Mouse (Mus musculus) forebrain, embryonic 12.5 days (tissue): ENCODE measurements around the gene Gnpat. TPM values are rescaled to one million over a fixed set of nuclear protein-coding genes. Genes with fewer than 3 reads are reported as not detected.

ENCODE experiments used
- ATAC-seq: fragments of 200-750 bp; cut with Nextera tagmentation; 2 replicates; pipeline ENCODE4 v1.8.0; 2017; ENCODE audit warnings: moderate TSS enrichment; ENCODE audit not compliant: low FRiP score
- H3K27ac ChIP-seq: fragments of 300-500 bp; sonication (generic); 2 replicates; pipeline ENCODE4 v1.5.1; 2016; ENCODE audit warnings: mild to moderate bottlenecking
- H3K27me3 ChIP-seq: fragments of 300-500 bp; sonication (generic); 2 replicates; pipeline ENCODE4 v1.6.1; 2016; ENCODE audit warnings: mild to moderate bottlenecking
- H3K36me3 ChIP-seq: fragments of 300-500 bp; sonication (generic); replicated peaks from 2 replicates; pipeline ENCODE4 v1.6.1; 2016; ENCODE audit warnings: mild to moderate bottlenecking
- H3K4me1 ChIP-seq: fragments of 300-500 bp; sonication (generic); 2 replicates; pipeline ENCODE4 v1.6.1; 2016
- H3K4me2 ChIP-seq: fragments of 300-500 bp; sonication (generic); 2 replicates; pipeline ENCODE4 v1.6.1; 2016; ENCODE audit warnings: mild to moderate bottlenecking, moderate library complexity
- H3K4me3 ChIP-seq: fragments of 300-500 bp; sonication (generic); replicated peaks from 2 replicates; pipeline ENCODE4 v1.5.1; 2016; ENCODE audit warnings: mild to moderate bottlenecking
- H3K9ac ChIP-seq: fragments of 300-500 bp; sonication (generic); 2 replicates; pipeline ENCODE4 v1.6.1; 2016; ENCODE audit warnings: mild to moderate bottlenecking
- H3K9me3 ChIP-seq: fragments of 300-500 bp; sonication (generic); 2 replicates; pipeline ENCODE4 v1.6.1; 2016
- WGBS: fragments of 180-500 bp; shearing (Covaris S2); methylation state at CpG from one replicate; pipeline ENCODE4 v1.1.7; 2016; 5-methylcytosine and 5-hydroxymethylcytosine counted together
- polyA plus RNA-seq: library from polyadenylated mRNA; unstranded; fragments of >200 nt; fragmentation: Nextera tagmentation; extraction: Ambion mirVana; gene quantifications from 2 replicates; pipeline ENCODE4 v1.2.1, GENCODE M21; 2016

Gnpat gene
- 130 and 131 TPM in 2 replicates for polyA plus RNA-seq

GRCm38 (mm10) chr8:124862321-124863162 lies at the start of gene Gnpat, which contains the start of gene 2810004N23Rik:
Gene Gnpat, plus strand, starts transcription at chr8:124863033.
Gene 2810004N23Rik, minus strand, starts transcription at chr8:124863120.
- Histone ChIP-seq H3K27me3 (no peaks in the 10 kb centered on the region), H3K36me3 (peaks cover 32% of the 10 kb centered on the region), H3K4me1 (peaks cover 21% of the 10 kb centered on the region), H3K9me3 (no peaks in the 10 kb centered on the region), H3K4me2 (peak within 1 kb of the TSS; percentile 76), H3K4me3 (peak within 1 kb of the TSS; percentile 94), H3K9ac (peak within 1 kb of the TSS; percentile 94), H3K27ac (peak within 1 kb of the TSS; percentile 92)
- 2% methylated on average over 55 of the region's 55 CpGs for WGBS
- ATAC-seq: peak; percentile 99

GRCm38 (mm10) chr8:124813326-124813725 lies 49.5 kb upstream of the Gnpat start:
- no peak overlapping the region for H3K4me3 ChIP-seq
- no peak overlapping the region for H3K9ac ChIP-seq
- peaks cover 7% of the 10 kb centered on the region for H3K36me3 ChIP-seq
- peaks cover 9% of the 10 kb centered on the region for H3K9me3 ChIP-seq
- H3K27me3 ChIP-seq: peaks cover 16% of the 10 kb centered on the region
- peaks cover 24% of the 10 kb centered on the region for H3K4me1 ChIP-seq
- 96% methylated on average over 4 of the region's 4 CpGs for WGBS
- ATAC-seq: no peak
- H3K27ac ChIP-seq: no peak overlapping the region
- no peak overlapping the region for H3K4me2 ChIP-seq

- peaks cover 32% of the 10 kb centered on the region for H3K27me3 ChIP-seq
- ATAC-seq: no peak
- H3K27ac ChIP-seq: no peak overlapping the region
- peaks cover 7% of the 10 kb centered on the region for H3K36me3 ChIP-seq
- no peak overlapping the region for H3K4me2 ChIP-seq
- H3K9ac ChIP-seq: no peak overlapping the region
- H3K4me3 ChIP-seq: no peak overlapping the region
- 90% methylated on average over 12 of the region's 12 CpGs for WGBS
- H3K9me3 ChIP-seq: peaks cover 9% of the 10 kb centered on the region
- H3K4me1 ChIP-seq: peaks cover 6% of the 10 kb centered on the region
Measured at GRCm38 (mm10) chr8:124815870-124816269, 47.0 kb upstream of the Gnpat start.

GRCm38 (mm10) chr8:124816866-124817265 lies 46.0 kb upstream of the Gnpat start:
- no peak for ATAC-seq
- H3K9ac ChIP-seq: no peak overlapping the region
- no peaks in the 10 kb centered on the region for H3K4me1 ChIP-seq
- H3K36me3 ChIP-seq: peaks cover 7% of the 10 kb centered on the region
- no peak overlapping the region for H3K4me2 ChIP-seq
- no peak overlapping the region for H3K4me3 ChIP-seq
- H3K27me3 ChIP-seq: peaks cover 28% of the 10 kb centered on the region
- 90% methylated on average over 11 of the region's 11 CpGs for WGBS
- H3K9me3 ChIP-seq: peaks cover 9% of the 10 kb centered on the region
- H3K27ac ChIP-seq: no peak overlapping the region

- Histone ChIP-seq H3K9ac (no peak overlapping the region), H3K9me3 (peaks cover 9% of the 10 kb centered on the region), H3K36me3 (peaks cover 7% of the 10 kb centered on the region), H3K4me2 (no peak overlapping the region), H3K27ac (no peak overlapping the region), H3K4me3 (no peak overlapping the region), H3K4me1 (no peaks in the 10 kb centered on the region), H3K27me3 (peaks cover 23% of the 10 kb centered on the region)
- no peak for ATAC-seq
- WGBS: 92% methylated on average over 3 of the region's 3 CpGs
Measured at GRCm38 (mm10) chr8:124817361-124817760, 45.5 kb upstream of the Gnpat start.

- Histone ChIP-seq H3K4me2 (no peak overlapping the region), H3K27me3 (peaks cover 28% of the 10 kb centered on the region), H3K27ac (no peak overlapping the region), H3K36me3 (peaks cover 7% of the 10 kb centered on the region), H3K9ac (no peak overlapping the region), H3K9me3 (peaks cover 9% of the 10 kb centered on the region), H3K4me1 (no peaks in the 10 kb centered on the region), H3K4me3 (no peak overlapping the region)
- WGBS: 80% methylated on average over 6 of the region's 6 CpGs
- no peak for ATAC-seq
Measured at GRCm38 (mm10) chr8:124819612-124820115, 43.2 kb upstream of the Gnpat start.

- H3K27ac ChIP-seq: no peak overlapping the region
- no peaks in the 10 kb centered on the region for H3K4me1 ChIP-seq
- no peak overlapping the region for H3K9ac ChIP-seq
- peaks cover 7% of the 10 kb centered on the region for H3K36me3 ChIP-seq
- no peak for ATAC-seq
- H3K9me3 ChIP-seq: peaks cover 9% of the 10 kb centered on the region
- H3K27me3 ChIP-seq: peaks cover 28% of the 10 kb centered on the region
- no peak overlapping the region for H3K4me2 ChIP-seq
- H3K4me3 ChIP-seq: no peak overlapping the region
- WGBS: 72% methylated on average over 11 of the region's 11 CpGs
Measured at GRCm38 (mm10) chr8:124820125-124820524, 42.7 kb upstream of the Gnpat start.

GRCm38 (mm10) chr8:124823497-124823896 lies 39.3 kb upstream of the Gnpat start:
- H3K9ac ChIP-seq: no peak overlapping the region
- 0 out of 2 replicates have a peak, but pooled peaks cover 4% of the 10 kb centered on the region for H3K4me1 ChIP-seq
- H3K4me2 ChIP-seq: no peak overlapping the region
- H3K27me3 ChIP-seq: peaks cover 46% of the 10 kb centered on the region
- ATAC-seq: no peak
- no peaks in the 10 kb centered on the region for H3K9me3 ChIP-seq
- no peak overlapping the region for H3K4me3 ChIP-seq
- H3K36me3 ChIP-seq: no peaks in the 10 kb centered on the region; the same call in 1 of the 2 replicates
- WGBS: 78% methylated on average over 6 of the region's 6 CpGs
- no peak overlapping the region for H3K27ac ChIP-seq

- H3K9me3 ChIP-seq: no peaks in the 10 kb centered on the region
- peaks cover 38% of the 10 kb centered on the region for H3K27me3 ChIP-seq
- 30% methylated on average over 7 of the region's 7 CpGs for WGBS
- no peaks in the 10 kb centered on the region; the same call in 1 of the 2 replicates for H3K36me3 ChIP-seq
- no peak for ATAC-seq
- H3K27ac ChIP-seq: no peak overlapping the region
- no peak overlapping the region for H3K9ac ChIP-seq
- H3K4me2 ChIP-seq: no peak overlapping the region
- H3K4me1 ChIP-seq: 0 out of 2 replicates have a peak, but pooled peaks cover 4% of the 10 kb centered on the region
- no peak overlapping the region for H3K4me3 ChIP-seq
Measured at GRCm38 (mm10) chr8:124826658-124827057, 36.2 kb upstream of the Gnpat start.

GRCm38 (mm10) chr8:124827387-124827786 lies 35.4 kb upstream of the Gnpat start:
- H3K36me3 ChIP-seq: no peaks in the 10 kb centered on the region; the same call in 1 of the 2 replicates
- 2% methylated on average over 5 of the region's 5 CpGs for WGBS
- H3K27ac ChIP-seq: no peak overlapping the region
- no peak overlapping the region for H3K9ac ChIP-seq
- H3K4me3 ChIP-seq: no peak overlapping the region
- no peak overlapping the region for H3K4me2 ChIP-seq
- H3K9me3 ChIP-seq: no peaks in the 10 kb centered on the region
- peaks cover 39% of the 10 kb centered on the region for H3K27me3 ChIP-seq
- ATAC-seq: no peak
- H3K4me1 ChIP-seq: 0 out of 2 replicates have a peak, but pooled peaks cover 4% of the 10 kb centered on the region

- Histone ChIP-seq H3K9me3 (no peaks in the 10 kb centered on the region), H3K36me3 (no peaks in the 10 kb centered on the region), H3K4me1 (0 out of 2 replicates have a peak, but pooled peaks cover 4% of the 10 kb centered on the region), H3K9ac (no peak overlapping the region), H3K27ac (no peak overlapping the region), H3K4me3 (no peak overlapping the region), H3K27me3 (peaks cover 35% of the 10 kb centered on the region), H3K4me2 (no peak overlapping the region)
- ATAC-seq: no peak
- WGBS: 85% methylated on average over 24 of the region's 24 CpGs
Measured at GRCm38 (mm10) chr8:124828561-124829240, 34.1 kb upstream of the Gnpat start.

GRCm38 (mm10) chr8:124830050-124830449 lies 32.8 kb upstream of the Gnpat start:
- Histone ChIP-seq H3K27ac (no peak overlapping the region), H3K27me3 (peaks cover 35% of the 10 kb centered on the region), H3K4me3 (no peak overlapping the region), H3K4me2 (no peak overlapping the region), H3K9ac (no peak overlapping the region), H3K9me3 (no peaks in the 10 kb centered on the region), H3K36me3 (no peaks in the 10 kb centered on the region), H3K4me1 (0 out of 2 replicates have a peak, but pooled peaks cover 4% of the 10 kb centered on the region)
- WGBS: 85% methylated on average over 13 of the region's 13 CpGs
- ATAC-seq: no peak
